Mouse (Mus musculus): ENCODE data around the gene Nr0b1. TPM values are rescaled to one million over a fixed set of nuclear protein-coding genes. Genes with fewer than 3 reads are reported as not detected.

Gene Nr0b1
- total and polyA plus RNA-seq, 3 experiments = not detected

GRCm38 (mm10) chrX:86193386-86193785 lies 1.8 kb downstream of the Nr0b1 start:
- Histone ChIP-seq H3K79me2 (ENCODE audit: control insufficient read depth, insufficient read depth, low read length, poor library complexity) (no peaks in the 10 kb centered on the region), H3K4me1 (ENCODE audit: control insufficient read depth in 1 of 2, insufficient read depth in 2 of 2, low read length in 2 of 2) (no peaks in the 10 kb centered on the region), H3K9me3 (replicated peaks; ENCODE audit: insufficient read depth, low read length) (no peaks in the 10 kb centered on the region), H3K27me3 (ENCODE audit: control insufficient read depth in 1 of 2, insufficient read depth in 2 of 2, low read length in 2 of 2) (no peaks in the 10 kb centered on the region), H3K36me3 (ENCODE audit: control insufficient read depth in 1 of 2, insufficient read depth in 2 of 2, low read length in 2 of 2) (no peaks in the 10 kb centered on the region), H3K27ac (ENCODE audit: control insufficient read depth, low read depth, low read length) (no peak overlapping the region), H3K4me3 (ENCODE audit: control insufficient read depth in 1 of 2, insufficient read depth in 1 of 2, low read depth in 2 of 2, low read length in 2 of 2) (no peak overlapping the region), H3K9ac (ENCODE audit: control insufficient read depth, low read depth, low read length, poor library complexity, severe bottlenecking) (no peak overlapping the region)
- DNase-seq (ENCODE audit: low read depth, low spot score) = no peak
- TF ChIP-seq TCF12 (IDR thresholded peaks at IDR 0.05; ENCODE audit: low read depth, low read length) = no peak
- TF ChIP-seq MXI1 (IDR thresholded peaks at IDR 0.05; ENCODE audit: low read depth, low read length) = no peak
- TF ChIP-seq BHLHE40 (IDR thresholded peaks at IDR 0.05; ENCODE audit: borderline replicate concordance, low read depth, low read length) = no peak
- TF ChIP-seq POLR2AphosphoS5 (IDR thresholded peaks at IDR 0.05; ENCODE audit: borderline replicate concordance, low read depth, low read length) = no peak
- TF ChIP-seq USF1 (IDR thresholded peaks at IDR 0.05; ENCODE audit: low read depth, low read length) = no peak
- no peak for TF ChIP-seq CHD1 (IDR thresholded peaks at IDR 0.05; ENCODE audit: low read depth, low read length)
- no peak for TF ChIP-seq CTCF (IDR thresholded peaks at IDR 0.05 in 2 of 3, conservative IDR thresholded peaks at IDR 0.05 in 1 of 3; ENCODE audit: control insufficient read depth in 1 of 3, insufficient read depth in 1 of 3, low read depth in 2 of 3, low read length in 3 of 3, poor library complexity in 1 of 3, severe bottlenecking in 1 of 3)
- TF ChIP-seq UBTF (IDR thresholded peaks at IDR 0.05; ENCODE audit: borderline replicate concordance, insufficient read depth, low read depth, low read length) = no peak
- no peak for TF ChIP-seq ETS1 (IDR thresholded peaks at IDR 0.05; ENCODE audit: low read depth, low read length)
- no peak for TF ChIP-seq ELF1 (IDR thresholded peaks at IDR 0.05; ENCODE audit: low read depth, low read length)
- no peak for TF ChIP-seq RAD21 (IDR thresholded peaks at IDR 0.05; ENCODE audit: low read depth, low read length)
- TF ChIP-seq SMC3 (IDR thresholded peaks at IDR 0.05; ENCODE audit: low read depth, low read length) = no peak

GRCm38 (mm10) chrX:86237246-86237645 lies 45.7 kb downstream of the Nr0b1 start:
- H3K4me1 ChIP-seq (ENCODE audit: control insufficient read depth in 1 of 2, insufficient read depth in 2 of 2, low read length in 2 of 2) = no peaks in the 10 kb centered on the region

More at GRCm38 (mm10) chrX:86237246-86237645, 45.7 kb downstream of the Nr0b1 start:
- Histone ChIP-seq H3K9ac (ENCODE audit: control insufficient read depth, low read depth, low read length, poor library complexity, severe bottlenecking) (no peak overlapping the region), H3K9me3 (replicated peaks; ENCODE audit: insufficient read depth, low read length) (no peaks in the 10 kb centered on the region), H3K4me3 (ENCODE audit: control insufficient read depth in 1 of 2, insufficient read depth in 1 of 2, low read depth in 2 of 2, low read length in 2 of 2) (no peak overlapping the region), H3K27ac (ENCODE audit: control insufficient read depth, low read depth, low read length) (no peak overlapping the region), H3K79me2 (ENCODE audit: control insufficient read depth, insufficient read depth, low read length, poor library complexity) (no peaks in the 10 kb centered on the region), H3K27me3 (ENCODE audit: control insufficient read depth in 1 of 2, insufficient read depth in 2 of 2, low read length in 2 of 2) (no peaks in the 10 kb centered on the region), H3K36me3 (ENCODE audit: control insufficient read depth in 1 of 2, insufficient read depth in 2 of 2, low read length in 2 of 2) (no peaks in the 10 kb centered on the region)
- TF ChIP-seq MAZ (IDR thresholded peaks at IDR 0.05; ENCODE audit: low read depth, low read length) = no peak
- no peak for TF ChIP-seq HCFC1 (IDR thresholded peaks at IDR 0.05; ENCODE audit: low read depth, low read length)
- no peak for TF ChIP-seq CHD1 (IDR thresholded peaks at IDR 0.05; ENCODE audit: low read depth, low read length)
- no peak for DNase-seq (ENCODE audit: low read depth, low spot score)

Other genes with a start within 250 kb of the Nr0b1 start
- not detected in 2 replicates for gene Samt3, start 147.6 kb upstream of the Nr0b1 start, total RNA-seq (2012; rRNA removed)
- gene Samt3, start 147.6 kb upstream of the Nr0b1 start, polyA plus RNA-seq (2012; ENCODE audit: insufficient read depth in 1 of 2, insufficient read length in 2 of 2, low read depth in 1 of 2, low replicate concordance in 2 of 2, missing spikeins in 1 of 2) = not detected
- not detected in 2 replicates for gene Mageb4, start 113.3 kb downstream of the Nr0b1 start, total RNA-seq (2012; rRNA removed)
- not detected for gene Mageb4, start 113.3 kb downstream of the Nr0b1 start, polyA plus RNA-seq (2012; ENCODE audit: insufficient read depth in 1 of 2, insufficient read length in 2 of 2, low read depth in 1 of 2, low replicate concordance in 2 of 2, missing spikeins in 1 of 2)

All from MEL (cell line).